Mouse (Mus musculus): ENCODE data around the gene Elane.
"Not testable (repeated sequence)": the region's sequence is repeated elsewhere in the genome, so short reads cannot be mapped to it uniquely, and the experiment has no call there.

The Elane gene

DNA sequence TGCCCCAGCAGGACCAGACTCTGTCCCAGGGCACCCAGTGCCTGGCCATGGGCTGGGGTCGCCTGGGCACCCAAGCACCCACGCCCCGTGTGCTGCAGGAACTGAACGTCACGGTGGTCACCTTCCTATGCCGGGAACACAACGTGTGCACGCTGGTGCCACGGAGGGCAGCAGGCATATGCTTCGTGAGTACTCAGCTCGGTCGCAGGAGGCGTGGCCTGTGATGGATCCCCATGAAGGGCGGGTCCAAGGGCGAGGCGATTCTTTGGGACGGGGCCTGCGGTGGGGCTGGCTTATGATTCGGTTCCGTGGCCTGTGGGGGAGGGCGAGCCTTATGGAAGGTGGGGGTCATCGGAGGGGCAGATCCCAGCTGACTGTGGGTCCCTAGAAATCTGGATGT lies 4.1 kb upstream of the Elane start:
- DNase-seq (ENCODE audit: low spot score in 2 of 2) = no peak

GRCm38 (mm10) chr10:79883297-79884084 lies 2.6 kb upstream of the Elane start:
- DNase-seq (ENCODE audit: low spot score in 2 of 2) = peak in 1 of 2 experiments; percentile 87

DNA sequence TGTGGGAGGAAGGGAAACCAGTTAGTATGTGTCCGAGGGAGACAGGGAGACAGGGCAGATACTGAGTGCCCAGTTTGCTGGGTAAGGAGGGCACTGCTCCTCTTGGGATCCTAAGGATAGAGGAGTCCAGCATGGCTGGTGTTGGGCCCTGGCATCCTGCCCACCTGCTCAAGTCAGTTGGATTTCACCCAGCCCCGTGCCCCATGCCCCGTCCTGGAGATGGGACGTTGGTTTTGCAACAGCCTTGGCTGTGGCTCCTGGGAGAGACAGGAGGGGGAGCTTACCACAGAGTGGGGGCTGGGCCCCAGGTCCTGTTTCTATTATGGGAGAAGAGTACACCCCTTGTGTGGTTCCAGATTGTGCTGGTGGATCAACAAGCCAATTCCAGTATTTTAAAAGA lies 1.6 kb upstream of the Elane start:
- no peak for DNase-seq (ENCODE audit: low spot score in 2 of 2)

GRCm38 (mm10) chr10:79884938-79885337 lies 1.1 kb upstream of the Elane start:
- not testable (repeated sequence) for DNase-seq (ENCODE audit: low spot score in 2 of 2)

DNA sequence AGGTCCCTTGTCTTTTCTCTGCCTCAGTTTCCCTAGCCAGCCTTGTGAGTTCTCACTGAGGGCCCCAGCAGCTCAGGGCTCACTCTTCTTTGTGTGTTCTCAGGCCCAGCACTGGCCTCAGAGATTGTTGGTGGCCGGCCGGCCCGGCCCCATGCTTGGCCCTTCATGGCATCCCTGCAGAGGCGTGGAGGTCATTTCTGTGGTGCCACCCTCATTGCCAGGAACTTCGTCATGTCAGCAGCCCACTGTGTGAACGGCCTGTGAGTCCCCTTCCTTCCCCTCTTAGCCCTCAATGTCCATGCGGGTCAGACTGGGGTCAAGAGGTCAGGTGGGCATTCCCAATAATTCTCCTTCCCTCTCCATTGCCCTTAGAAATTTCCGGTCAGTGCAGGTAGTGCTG lies 564 bp downstream of the Elane start:
- DNase-seq (ENCODE audit: low spot score in 2 of 2) = no peak

DNA sequence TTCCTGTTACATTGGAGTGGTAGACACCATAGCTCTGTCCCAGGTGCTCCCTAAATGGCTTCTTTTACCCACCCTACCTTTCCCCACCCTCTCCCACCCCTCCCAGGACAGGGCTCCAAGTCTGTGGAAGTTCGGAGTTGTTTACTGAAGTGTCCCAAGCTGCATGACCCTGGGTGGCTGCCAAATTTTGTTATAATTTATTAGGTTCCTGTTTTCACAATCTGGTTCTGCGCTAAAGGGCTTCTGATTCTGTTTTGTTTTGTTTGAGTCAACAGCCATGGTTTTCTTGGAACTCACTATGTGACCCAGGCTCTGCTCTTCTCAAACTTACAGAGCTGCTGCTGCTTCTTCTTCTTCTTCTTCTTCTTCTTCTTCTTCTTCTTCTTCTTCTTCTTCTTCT lies 3.3 kb downstream of the Elane start:
- no peak for DNase-seq (ENCODE audit: low spot score in 2 of 2)

DNA sequence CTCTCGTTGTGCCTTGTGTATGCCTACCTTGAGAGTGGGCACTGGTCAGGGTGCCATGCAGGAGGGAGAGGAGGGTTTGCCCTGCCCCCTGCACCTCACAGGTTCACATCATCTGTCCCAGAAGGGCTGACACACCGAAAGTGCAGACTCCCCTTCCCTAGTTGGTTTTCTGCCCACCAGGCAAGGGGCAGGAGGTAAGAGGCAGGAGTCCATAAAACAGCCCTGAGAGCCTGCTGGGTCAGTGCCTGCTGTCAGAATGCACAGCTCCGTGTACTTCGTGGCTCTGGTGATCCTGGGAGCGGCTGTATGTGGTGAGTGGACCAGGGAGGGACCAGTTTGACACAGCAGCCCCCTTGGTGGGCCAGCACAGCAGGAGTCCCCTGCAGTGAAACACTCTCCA lies 4.6 kb downstream of the Elane start, which contains the start of gene Cfd:
Cfd (plus strand) TSS at position 184 of the 400 bp plus-strand sequence.
- DNase-seq (ENCODE audit: low spot score in 2 of 2) = no peak

DNA sequence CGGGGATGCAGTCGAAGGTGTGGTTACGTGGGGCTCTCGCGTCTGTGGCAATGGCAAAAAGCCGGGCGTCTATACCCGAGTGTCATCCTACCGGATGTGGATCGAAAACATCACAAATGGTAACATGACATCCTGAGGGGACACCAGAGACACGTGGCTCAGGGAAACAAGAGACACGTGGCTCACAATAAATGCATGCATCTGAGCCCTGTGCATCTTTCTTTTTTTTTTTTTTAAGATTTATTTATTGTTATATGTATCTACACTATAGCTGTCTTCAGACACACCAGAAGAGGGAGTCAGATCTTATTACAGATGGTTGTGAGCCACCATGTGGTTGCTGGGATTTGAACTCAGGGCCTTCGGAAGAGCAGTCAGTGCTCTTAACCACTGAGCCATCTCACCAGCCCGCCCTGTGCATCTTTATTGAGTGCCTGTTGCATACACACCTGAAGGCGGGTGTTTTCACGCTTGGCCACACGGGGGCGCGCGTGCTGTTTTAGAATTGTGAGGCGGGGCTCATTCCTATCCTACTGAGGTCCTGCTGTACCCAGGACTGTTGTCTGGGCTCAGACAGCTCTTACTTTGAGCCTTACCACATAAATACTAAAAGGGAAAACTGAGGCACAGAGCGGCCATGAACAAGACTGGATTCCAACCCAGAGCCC lies 6.5 kb downstream of the Elane start:
- peak; percentile 65 to 81 for DNase-seq (ENCODE audit: low spot score in 2 of 2)

- DNase-seq (ENCODE audit: low spot score in 2 of 2) = no peak
Measured at GRCm38 (mm10) chr10:79896306-79896705, 10.3 kb downstream of the Elane start.

- DNase-seq (ENCODE audit: low spot score in 2 of 2) = no peak
Measured at GRCm38 (mm10) chr10:79896814-79897213, 10.8 kb downstream of the Elane start.

- no peak for DNase-seq (ENCODE audit: low spot score in 2 of 2)
Measured at GRCm38 (mm10) chr10:79897316-79898245, 11.5 kb downstream of the Elane start.

DNA sequence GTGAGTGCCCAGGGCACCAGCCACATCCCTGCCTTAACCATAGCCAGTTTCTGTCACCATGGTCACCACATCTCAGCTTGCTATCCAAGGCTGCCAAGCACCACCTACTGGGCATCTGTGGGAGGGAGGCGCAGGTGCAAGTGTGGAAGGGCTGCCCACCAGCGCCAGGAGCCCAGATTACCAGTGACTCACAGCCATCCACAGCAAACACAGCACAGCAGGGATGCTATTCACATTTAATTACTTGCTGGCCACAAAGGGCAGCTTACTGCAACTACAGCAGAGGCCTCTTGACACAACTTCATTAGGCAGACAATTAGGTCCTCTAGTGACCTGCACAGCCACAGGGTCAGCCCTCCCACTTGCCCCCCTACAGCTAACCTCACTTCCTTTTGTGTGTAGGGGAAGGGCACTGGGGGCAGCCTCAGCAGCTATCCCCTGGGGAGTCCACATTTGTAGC lies 14.9 kb downstream of the Elane start:
- DNase-seq (ENCODE audit: low spot score in 2 of 2) = no peak

GRCm38 (mm10) chr10:79906712-79907111 lies 20.7 kb downstream of the Elane start:
- DNase-seq (ENCODE audit: low spot score in 2 of 2) = no peak

DNA sequence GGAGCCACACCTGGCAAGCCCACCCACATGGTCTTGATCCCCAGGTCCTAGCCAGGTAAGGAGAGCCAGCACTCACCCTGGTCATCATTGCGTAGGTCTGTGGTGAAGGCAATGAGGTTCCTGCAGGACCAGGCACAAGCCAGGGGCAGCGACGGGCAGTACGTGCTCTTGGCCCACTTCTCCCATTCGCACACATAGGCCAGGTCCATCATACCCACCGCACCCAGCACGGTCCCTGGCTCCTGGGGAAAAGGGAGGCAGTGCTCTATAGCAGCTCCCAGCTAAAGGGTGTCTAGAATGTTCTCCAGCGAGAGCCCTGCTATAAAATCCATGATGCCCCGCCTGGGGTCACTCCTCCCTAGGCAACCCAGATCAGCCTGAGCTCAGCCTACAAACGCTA lies 21.4 kb downstream of the Elane start:
- no peak for DNase-seq (ENCODE audit: low spot score in 2 of 2)

DNA sequence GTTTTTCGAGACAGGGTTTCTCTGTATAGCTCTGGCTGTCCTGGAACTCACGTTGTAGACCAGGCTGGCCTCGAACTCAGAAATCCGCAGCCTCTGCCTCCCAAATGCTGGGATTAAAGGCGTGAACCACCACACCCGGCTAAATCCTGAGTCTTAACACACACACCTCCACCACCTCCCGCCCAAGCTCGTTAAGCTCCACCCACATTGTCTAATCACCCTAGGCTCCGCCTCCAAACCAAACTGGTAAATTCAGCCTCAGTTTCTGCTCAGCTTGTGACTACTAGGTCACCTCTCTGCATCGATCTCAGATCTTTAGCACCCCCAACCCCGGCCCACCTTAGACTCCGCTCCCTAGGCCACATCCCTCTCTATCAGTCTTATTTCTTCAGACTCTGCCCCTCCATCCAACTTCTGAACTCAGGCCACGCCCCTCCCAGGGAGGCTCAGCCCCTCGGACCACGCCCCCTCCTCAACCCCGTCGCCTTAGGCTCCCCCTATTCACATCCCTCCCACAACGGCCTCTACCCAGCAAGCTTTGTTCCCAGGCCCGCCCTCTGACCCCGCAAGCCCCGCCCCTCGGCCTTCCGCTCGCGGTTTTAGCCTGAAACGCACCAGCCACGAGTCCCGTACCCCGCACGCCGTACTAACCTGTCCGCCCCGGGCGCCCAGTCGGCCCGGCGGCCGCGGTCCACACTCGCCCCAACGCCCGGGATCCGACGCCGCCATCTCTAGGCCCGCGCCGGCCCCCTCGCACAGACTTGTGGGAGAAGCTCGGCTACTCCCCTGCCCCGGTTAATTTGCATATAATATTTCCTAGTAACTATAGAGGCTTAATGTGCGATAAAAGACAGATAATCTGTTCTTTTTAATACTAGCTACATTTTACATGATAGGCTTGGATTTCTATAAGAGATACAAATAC lies 22.4 kb downstream of the Elane start, which contains the start of gene Med16:
Med16 (minus strand) TSS at position 757 of the 925 bp plus-strand sequence.
- peak; percentile 95 to 97 for DNase-seq (ENCODE audit: low spot score in 2 of 2)

- no peak for DNase-seq (ENCODE audit: low spot score in 2 of 2)
Measured at GRCm38 (mm10) chr10:79909092-79909922, 23.3 kb downstream of the Elane start.

DNA sequence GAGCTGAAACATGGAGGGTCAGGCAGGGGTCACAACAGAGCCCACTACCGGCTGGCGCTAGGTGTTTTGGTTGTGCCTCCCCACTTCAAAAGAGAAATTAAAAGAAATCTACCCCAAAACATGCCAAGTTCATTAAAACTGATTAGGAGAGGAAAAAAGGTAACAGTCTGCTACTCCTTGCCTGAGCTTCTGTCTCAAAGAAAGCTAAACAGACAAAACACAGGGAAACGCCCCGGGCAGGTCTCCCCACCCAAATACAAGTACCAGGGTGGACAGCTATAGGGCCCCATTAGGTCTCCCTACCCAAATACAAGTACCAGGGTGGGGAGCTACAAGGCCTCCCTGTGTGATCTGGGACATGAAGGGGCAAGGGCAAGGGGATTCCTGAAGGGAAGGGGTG lies 24.5 kb downstream of the Elane start, which contains the start of gene Gm26602:
Gm26602 (plus strand) TSS at position 301 of the 400 bp plus-strand sequence.
- no peak for DNase-seq (ENCODE audit: low spot score in 2 of 2)

DNA sequence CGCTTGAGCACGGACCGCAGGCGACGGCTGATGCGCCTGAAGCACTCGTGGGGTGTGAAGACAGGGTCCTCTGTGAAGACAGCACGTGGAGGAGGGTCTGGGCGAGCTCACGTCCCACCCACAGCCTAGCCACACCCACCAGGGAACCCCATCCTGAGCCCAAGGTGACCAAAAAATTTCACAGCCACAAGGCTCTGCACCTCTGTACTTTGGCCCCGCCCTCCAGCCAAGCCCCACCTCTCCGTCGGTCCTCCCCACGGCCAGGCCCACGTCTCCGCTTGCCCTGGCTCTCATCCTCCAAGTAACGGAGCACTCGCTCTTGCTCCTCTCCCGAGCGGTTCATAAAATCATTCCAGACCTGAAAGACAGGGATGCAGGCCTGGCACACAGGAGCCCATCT lies 26.4 kb downstream of the Elane start:
- DNase-seq (ENCODE audit: low spot score in 2 of 2) = no peak

GRCm38 (mm10) chr10:79914131-79914947 lies 28.3 kb downstream of the Elane start:
- DNase-seq (ENCODE audit: low spot score in 2 of 2) = no peak
